Mouse (Mus musculus) frontal cortex, adult (tissue): Measurements from ENCODE around the gene Rbms3.

Experiments
- ATAC-seq: cut with Nextera tagmentation; 2 replicates; pipeline ENCODE4 v1.9.2; 2017; ENCODE audit warnings: mild to moderate bottlenecking, moderate library complexity, mixed read lengths; ENCODE audit not compliant: low TSS enrichment

The Rbms3 gene

DNA sequence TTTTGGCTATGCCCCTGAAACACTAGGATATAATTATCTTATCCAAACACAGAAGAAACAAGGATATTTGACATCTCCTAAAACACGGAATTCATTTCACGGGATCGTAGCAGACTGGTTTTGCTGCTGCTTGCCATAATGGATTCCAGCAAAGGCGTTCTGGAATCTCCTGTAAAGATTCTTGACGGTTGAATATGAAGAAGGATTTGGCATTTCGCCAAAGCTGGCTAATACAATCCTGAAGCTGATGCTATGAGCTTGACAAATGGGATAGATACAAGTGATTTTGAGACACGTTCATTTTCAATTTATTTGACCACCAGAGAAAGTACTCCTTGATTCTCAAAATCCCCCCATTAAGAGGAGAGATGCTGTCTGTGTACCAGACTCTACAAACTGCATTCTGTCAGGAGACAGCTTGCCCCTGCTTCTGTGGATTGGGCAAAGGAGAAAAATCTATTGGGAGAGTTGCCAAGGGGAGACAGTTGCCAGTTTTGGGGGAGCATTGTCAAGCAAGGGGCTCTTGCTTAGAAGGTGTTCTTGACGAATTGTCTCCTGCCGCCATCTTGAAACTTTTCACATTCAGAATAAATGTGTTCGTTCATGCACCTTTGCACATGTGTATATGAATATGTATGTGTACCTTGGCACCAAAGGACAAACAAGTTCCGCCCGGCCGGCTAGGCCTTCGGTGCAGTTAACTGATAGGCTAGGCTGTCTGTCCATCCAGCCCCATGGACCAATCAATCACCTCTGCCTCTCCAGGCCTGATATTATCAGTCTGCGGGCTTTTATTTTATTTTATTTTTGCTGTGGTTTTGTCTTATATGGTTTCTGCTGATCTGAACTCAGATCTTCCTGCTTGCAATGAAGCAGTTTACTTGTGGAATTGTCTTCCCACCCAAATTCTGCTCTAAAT, 442.3 kb downstream of the Rbms3 start:
- no peak for ATAC-seq

DNA sequence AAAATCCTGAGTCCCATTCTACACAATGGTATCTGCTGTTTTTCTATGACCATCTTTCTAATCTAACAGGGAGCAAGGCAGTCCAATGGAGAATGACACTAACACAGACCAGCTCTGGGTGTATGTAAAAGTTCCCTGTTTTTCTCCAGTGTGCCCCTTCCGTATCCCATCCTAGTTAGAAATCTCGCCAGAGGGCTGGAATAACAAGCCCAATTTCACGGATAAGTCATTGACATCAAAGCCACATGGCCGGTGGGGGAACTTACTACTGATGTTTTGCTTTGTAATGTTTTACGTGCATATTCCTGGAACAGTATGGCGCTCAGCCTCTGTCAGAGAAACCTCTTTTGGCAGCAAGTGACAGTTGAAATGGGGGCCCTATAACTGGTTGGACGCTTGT, 449.1 kb downstream of the Rbms3 start:
- ATAC-seq: no peak

DNA sequence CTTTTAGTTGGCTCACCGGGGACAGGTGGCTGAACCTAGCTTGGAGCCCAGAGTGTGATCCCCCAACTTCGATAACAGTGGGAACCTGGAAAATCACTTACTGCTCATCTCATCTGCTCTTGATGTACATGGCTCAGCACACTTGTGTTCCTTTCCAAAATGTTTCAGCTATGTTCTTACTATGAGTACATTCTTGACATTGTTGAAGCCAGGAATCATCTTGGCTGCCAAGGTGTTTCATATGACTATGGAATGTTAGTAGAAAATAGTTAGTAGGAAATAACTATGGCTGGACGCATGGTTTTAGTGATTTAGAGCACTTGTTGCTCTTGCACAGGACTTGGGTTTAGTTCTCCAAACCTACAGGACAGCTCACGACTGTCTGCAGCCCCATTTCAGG, 451.3 kb downstream of the Rbms3 start:
- no peak for ATAC-seq

DNA sequence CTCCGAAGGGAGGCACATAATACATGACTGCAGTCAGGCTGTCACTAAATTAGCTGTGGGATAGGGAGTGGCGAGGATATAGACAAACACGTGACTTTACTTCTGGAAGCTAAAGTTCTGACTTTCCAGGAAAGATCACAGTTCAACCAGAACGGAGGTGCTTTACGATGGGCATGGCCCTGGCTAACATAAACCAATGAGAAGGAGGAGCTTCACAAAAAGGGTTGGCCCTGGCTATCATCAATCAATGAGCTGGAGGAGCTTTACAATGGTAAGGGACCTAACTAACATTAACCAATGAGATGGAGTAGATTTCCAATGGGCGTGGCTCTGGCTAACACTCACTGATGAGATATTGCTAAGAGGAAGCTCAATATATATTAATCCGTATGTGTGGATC, 457.2 kb downstream of the Rbms3 start:
- ATAC-seq: no peak

DNA sequence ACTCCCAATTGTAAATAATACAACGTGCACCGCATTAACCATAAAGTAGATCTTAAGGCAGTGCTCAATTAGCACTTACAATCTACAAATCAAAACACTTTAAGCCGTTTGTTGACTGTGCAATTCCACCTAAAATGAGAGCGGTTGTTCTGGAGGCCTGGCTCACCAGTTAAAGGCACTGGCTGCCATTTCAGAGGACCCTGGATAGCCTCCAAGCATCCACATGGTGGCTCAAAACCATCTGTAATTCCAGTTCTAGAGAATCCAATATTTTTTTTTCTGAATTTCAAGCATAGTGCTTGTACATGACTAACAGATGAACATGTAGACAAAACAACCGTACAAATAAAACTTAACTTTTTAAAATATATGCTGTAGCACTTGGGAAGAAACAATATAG, 460.5 kb downstream of the Rbms3 start:
- no peak for ATAC-seq

DNA sequence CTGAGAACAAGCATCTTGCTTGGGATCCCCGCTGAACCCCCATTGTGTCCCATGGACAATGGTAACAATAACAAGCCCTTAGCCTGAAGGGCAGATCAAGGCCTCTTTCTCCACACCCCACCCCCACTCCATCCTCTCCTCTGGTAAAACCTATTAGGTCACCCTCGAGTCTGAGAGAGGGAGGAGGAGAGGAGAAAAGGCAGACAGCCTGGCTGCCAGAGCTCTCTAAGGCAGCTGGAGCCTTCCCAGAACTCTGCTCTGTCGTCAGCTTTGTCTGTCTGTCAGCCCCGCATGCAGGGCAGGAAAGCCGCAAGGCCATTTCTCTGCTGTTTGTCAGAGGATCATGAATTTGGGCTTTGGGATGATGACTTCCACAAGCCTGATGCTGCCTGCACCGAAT, 466.6 kb downstream of the Rbms3 start:
- ATAC-seq: no peak

DNA sequence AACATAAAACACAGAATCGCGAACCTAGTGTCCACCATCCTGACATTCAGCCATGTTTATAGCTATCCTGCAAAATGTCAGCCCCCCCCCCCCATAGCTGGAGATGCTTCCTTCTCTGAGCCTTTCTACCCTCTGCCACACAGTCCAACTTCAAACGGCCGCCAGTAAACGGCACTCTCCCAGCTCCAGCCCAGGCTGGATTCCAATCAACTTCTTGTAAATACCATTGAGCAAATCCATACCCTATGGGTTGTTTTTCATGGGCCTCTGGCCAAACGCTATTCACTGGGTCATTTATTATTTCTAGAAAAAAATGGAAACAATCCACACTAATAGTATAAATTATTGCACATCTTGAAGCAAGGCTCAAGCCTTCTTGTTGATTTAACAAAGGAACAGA, 468.6 kb downstream of the Rbms3 start:
- no peak for ATAC-seq

DNA sequence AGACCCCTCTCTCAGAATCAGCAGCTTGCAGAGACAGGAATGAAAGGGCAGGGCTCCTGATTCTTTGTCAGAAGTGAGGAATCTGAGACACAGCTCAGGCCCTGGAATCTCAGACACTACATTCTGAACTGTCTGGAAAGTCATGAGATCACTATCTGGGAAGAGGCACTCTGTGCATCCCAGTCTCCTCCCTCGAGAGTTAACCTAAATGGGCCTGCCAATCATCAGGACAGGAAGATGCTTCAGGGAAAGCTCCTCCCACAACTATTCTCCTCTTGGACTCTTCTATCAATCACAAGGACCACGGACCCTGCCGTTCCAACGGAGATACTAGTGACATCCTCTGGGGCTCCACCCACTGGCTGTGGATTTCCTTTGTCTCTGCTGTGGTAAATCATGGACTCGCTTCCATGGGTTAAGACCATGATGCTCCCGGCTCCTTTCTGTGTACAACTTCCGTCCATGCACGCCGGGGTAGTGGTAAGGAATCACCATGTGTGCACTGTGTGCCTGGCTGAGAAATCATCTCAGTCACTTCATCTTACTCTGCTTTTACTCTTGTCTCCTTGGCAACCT, 473.3 kb downstream of the Rbms3 start:
- ATAC-seq: no peak

DNA sequence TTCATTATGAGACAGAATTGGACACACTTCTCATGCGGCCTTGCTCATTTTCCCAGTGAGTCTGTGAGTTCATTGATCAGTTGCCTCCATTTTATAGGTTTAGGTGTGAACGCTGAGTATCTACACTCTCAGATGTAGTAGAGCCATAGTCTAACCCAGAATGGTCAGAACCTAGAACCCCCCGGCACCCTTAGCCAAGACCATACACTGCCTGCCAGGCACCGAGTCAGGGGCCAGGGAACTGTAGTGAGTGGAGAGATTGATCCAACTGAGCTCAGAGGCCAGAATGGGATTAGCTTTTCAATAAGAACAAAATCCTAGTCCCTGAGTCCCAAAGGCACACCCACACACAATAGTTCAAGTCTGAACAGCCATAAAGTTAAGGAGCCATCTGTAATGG, 475.1 kb downstream of the Rbms3 start:
- ATAC-seq: no peak

DNA sequence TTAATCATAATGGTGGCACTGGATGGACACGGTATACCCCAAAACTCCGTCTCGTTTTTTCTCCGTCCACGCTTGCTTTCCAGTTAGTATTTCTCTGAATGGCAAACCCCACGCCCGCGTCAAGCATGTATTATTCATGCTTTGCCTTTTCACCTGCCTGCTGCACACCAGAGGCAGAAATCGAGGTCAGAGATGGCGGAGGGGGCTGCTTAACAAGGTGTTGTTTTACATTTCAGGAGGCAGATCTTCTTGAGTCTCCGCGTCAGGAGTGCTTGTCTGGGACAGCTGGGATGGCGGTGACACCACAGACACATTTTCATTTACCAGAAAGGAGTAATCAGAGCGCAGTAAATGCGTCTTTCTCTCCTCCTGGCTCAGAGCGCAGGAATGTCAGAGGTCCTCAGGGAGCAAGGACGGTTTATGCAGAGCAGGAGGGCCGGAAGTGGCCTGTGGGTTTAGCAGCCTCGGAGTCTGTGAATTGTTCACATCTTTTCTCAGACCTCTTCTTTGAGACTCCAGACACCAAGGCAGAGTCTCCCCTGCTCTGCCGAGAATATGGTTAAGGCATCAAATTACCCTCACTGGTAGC, 475.9 kb downstream of the Rbms3 start:
- no peak for ATAC-seq

DNA sequence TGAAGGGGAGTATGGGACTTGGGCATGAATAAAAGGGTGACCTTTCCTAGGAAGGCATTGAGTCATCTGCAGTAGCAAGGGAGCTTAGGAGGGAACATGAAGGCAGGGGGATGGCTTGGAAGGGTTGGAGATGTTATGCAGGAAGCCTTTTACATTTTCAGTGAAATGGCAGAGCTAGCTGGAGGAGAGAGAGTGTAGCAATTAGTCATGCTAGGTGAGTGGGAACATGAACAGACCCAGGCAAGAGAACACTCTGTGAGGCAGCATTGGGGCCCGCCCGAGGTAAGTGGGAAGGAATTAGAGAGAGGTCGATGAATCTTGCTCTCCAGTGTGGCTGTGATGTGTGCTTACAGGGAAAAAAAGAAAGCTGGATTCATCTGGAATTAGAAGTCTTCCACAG, 477.8 kb downstream of the Rbms3 start:
- ATAC-seq: no peak

DNA sequence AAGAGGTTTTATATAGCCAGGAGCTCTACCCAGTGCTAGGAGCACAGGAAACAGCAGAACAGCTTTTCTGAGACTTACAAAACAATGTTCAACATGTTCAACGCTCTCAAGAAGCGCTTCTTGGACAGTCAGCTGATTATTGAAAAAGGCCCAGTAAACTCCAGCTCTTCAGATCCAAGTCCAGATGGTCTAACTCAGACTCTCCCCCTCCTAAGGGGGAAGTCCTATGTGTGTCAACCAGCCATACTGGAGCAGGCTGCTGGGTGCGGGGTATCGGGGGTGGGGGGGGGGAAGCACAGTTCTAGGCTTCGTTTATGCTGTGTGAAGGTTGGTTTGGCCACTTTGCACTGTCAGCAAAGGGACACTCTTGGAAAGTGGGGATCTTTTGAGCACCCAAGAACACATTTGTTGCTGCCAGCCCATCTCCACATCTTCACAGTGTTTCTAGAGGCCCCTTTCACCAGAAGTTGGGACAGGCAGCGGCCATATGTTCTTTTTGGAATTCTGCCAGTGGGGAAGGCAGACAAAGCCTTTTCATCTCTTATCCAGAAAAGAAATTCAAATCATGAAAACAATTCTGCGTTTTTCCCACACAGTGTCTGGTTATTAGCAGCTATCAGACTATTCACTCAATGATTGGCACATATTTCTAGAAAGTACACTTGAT, 485.5 kb downstream of the Rbms3 start:
- ATAC-seq: peak; percentile 27; the same call in 1 of the 2 replicates

DNA sequence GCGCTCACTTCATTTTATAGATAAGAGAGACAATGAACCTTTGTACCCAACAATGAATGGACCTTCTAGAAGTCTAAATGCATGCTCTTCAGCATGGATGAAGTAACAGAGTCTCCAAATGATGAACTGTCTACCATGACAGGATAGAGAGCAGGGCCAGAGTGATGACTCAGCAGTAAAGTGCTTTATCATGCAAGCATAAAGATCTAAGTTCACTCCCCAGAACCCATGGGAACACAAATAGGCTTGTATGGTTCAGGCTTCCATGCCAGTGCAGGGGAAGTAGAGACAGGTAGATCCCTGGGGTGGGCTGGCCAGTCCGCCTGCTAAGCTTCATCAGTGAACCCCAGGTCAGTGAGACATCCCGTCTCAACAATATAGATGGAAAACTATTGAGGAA, 489.7 kb downstream of the Rbms3 start:
- ATAC-seq: no peak

DNA sequence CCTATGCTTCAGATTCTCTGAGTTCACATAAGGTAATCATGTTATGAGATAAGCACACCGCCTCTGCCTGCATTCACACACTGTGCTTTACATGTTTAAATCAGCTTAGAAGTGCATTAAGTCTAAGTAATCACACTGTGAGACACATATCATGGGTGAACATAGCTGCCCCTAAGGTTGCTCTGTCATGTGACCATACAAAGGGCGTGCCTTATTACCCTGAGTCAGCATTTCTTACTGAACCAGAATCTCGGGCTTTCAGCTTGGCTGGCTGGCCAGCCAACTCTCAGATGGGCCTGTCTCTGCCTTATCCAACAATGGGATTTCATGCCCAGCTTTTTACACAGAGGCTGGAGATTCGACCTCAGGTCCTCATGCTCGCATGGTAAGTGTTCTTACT, 493.3 kb downstream of the Rbms3 start:
- ATAC-seq: no peak

DNA sequence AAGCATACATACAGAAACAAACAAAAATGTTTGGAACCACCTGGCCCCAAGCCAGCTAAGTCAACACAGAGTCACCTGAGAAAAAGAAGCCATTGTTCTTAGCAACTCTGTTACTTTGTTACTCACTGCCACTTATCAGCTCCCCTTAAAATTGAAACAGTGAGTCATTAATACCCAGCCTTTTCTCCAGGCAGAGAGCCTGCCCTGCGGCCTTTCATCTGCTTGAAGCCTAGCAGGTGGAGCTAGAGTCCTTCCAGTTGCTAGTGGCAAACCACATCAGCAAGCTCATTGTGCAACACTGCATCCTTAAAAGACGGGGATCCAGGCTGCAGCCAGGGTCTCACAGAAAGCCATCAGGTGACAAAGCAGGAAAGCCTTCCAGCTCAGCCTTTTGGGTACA, 495.7 kb downstream of the Rbms3 start:
- ATAC-seq: no peak

DNA sequence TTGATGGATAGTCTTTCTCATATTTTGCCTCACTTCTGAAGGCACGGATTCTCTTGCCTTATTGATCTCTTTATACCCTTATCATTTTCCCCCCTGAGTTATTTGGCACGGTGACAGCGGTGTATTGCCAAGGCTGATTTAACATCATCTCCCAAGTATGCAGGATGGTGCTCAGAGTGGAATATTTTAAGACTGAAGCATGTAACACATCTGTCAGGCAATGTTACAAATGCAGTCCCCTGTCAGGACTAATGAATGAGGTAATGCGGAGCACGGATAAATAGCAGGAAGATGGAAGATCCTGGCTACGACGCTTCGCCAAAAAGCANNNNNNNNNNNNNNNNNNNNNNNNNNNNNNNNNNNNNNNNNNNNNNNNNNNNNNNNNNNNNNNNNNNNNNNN, 502.9 kb downstream of the Rbms3 start:
- no peak for ATAC-seq

DNA sequence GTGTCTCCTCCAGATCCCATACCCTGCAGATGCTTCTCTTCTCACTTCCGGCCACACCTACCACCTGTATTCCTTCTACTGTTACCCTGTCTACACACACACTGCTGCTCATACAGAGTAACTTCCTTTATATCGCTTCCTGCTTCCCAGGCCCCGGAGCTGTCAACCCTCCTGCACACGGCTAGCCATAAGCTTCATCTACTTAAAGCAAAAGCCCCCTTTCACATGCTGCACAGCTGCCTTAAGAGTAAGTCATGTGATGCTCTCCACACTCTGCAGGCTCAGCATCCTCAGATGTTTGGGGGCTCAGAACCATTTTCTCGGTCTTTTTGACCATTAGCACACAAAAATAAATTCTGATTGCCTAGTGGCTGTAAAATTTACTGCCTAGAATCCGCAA, 503.9 kb downstream of the Rbms3 start:
- no peak for ATAC-seq

DNA sequence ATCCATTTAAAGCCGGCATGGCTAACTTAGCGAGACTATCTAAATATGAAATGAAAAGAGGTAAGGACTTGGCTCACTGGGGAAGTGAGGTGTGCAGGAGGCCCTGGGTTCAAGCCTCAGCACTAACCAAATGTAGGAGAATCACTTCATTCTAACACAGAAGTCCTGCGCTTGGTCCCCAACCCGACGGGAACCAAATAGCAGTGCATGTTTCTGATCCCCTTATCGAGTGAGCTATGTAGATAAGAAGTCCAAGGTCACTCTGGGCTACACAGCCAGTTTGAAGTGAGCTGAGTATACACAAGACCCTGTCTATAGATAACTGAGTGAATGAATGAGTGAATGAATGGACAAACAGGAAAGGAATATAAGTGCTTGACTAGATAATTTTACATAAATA, 508.1 kb downstream of the Rbms3 start:
- ATAC-seq: no peak

DNA sequence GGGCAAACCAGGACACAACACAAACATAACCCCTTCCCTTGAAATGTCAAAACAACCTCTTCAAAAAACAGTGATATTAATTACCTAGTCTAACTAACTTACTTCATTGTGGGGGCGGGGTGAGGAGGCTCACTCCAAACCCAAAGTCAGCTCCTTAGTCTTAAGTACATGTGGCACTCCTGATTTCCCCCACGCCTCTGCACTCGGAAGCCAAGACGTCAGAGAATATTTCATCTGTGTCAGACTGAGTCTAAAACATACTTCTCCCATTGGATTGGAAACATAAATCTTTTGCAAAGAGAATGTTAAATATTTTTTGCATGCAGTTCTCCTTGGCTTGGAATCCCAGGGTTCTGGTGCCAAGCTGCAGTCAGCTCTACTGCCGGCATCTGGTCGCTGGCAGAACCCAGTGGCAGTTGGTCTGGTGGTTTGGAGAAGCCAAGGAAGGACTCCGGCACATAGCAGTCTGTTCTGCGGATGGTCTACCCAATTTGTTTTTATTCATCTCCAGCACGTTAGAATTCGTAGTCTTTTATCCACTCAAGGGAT, 512.5 kb downstream of the Rbms3 start:
- ATAC-seq: peak; percentile 80

DNA sequence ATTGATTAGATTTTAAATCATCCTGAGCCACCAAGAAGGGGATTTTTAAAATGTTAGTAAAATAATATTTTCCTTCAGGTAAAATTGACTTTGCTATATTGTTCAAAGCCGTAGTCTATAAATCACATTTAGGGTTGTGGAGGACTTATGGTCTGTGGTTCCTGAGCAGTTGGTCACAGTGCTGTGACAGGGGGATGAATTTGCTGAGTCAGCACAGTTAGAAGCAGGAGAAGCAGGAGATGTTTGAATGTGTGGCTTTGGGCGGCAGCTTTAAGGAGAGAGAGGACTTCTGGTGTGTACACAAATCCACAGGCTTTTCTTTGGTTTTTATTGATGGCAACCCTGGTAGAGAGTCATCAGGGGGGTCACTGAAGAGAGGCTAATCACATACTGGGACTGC, 514.1 kb downstream of the Rbms3 start:
- no peak for ATAC-seq

DNA sequence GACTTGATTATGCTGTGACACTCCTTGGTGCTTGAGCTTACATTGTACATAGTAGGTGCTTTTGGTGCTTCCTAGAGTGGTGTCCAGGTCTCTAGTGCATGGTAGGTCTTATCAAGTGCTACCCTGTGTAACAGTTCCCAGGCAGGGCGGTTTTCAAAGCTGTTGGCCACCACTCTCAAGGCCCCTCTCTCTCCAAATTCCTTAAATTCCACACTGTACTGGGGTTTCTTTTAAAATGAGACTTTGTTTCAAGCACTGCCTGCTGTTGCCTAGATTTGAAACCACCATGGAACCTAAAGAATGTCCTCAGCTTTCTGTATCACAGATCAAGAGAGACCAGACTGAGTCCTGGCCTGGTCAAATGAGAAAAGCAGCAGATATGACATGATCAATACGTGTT, 516.1 kb downstream of the Rbms3 start:
- no peak for ATAC-seq

DNA sequence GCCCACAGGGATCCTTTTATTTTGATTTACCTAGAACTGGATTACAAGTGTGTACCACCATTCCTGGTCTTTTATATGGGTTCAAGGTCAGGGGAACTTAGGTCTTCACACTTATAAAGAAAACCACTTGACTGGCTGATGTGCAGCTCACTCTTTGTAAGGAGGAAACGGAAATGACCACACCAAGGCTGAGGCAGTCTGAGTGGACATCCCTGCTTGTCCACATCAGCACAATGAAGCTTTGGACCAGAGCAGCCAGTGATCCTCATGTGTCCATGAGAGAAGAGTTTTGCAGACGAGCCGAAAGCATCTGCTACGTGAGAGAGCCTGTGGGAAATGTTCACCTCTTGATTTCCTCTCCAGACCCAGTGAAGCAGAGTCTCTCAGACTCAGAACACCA, 521.8 kb downstream of the Rbms3 start:
- no peak for ATAC-seq
